Mouse (Mus musculus) urinary bladder, adult 2 months (tissue): ENCODE data around the gene Spata9. TPM values are rescaled to one million over a fixed set of nuclear protein-coding genes. Genes with fewer than 3 reads are reported as not detected.

Experiments used
- DNase-seq: peaks from one replicate; pipeline ENCODE4 v3.0.0; 2022; ENCODE audit warnings: low spot score
- polyA plus RNA-seq: library from polyadenylated mRNA; depleted of rRNA; stranded (reverse); fragments of >200 nt; gene quantifications from 2 replicates; pipeline ENCODE4 v1.2.3, GENCODE M21; 2012; rRNA removed

Spata9 gene
- polyA plus RNA-seq, 1 experiment: not detected

DNA sequence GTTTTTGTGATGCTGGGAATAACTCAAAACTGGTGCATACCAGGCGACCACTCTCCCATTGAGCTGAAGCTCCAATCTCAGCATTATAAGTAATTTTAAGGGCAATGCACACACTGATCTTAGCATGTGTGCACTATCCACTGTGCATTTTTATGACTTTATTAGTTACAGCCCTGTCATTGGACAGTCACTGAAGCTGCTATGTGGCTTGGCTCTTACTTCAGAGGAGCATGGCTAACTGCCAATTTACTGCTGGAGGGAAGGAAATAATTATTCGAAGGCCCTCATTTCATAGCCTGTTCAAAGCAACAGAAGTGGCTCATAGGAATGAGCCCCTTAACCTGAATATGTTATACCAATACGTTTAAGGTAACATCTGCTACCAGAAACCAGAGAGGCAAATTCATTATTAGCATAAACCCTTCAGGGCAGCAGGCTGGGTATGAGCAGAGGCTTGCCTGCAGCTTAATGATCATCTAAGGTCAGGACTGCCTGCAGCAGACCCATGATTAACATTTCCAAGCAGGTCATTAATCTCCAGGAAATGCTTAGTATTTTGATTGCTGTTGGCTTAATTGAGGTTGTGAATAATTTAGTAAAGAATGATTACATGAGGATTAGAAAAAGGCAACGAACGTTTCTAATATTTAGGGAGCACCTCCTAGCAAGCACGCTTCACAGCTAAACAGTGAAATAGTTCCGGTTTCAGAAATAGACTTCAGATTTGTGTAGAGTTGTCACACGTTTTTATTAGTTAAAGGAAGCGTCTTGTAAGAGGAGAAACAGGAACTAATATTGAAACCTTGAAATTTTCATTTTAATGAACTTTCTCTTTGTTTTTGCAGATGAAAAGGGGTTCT lies 25.4 kb downstream of the Spata9 start:
- no peak for DNase-seq

DNA sequence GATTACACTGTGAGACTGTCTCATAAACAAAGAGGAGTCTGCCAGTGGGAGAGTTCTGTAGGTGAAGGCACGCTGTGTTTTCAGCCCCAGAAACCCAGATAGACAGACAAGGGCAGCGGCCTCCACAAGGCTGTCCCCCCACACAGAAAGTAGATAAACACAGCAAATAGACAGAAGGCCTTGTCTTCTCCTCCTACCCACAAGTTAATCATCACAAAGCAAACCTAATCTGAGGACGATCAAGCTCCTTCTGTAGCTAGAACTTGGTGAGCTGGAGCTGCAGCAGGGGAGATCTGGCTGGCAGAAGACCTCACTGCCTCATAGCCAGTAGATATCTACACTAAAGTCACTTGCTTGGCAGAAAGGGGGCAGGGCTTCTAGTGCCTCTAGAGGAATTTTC lies 36.3 kb downstream of the Spata9 start:
- no peak for DNase-seq

DNA sequence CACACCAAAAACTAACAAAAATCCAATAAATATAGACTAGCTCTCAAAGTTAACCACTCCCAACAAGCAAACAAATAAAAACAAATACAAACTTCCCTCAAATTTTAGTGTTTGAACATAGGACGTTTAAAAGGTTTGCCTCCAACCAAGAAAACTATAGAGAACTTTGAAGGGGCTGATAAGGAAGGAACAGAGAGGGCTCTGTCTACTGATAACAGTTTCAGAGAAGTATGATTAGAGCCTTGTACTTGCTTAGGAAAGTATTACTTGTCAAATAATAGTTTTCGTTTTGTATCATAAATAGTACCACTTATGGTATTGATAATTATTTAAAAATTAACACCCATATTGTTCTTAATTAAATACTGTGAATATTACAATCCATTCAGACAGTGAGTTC lies 47.6 kb downstream of the Spata9 start:
- DNase-seq: no peak

DNA sequence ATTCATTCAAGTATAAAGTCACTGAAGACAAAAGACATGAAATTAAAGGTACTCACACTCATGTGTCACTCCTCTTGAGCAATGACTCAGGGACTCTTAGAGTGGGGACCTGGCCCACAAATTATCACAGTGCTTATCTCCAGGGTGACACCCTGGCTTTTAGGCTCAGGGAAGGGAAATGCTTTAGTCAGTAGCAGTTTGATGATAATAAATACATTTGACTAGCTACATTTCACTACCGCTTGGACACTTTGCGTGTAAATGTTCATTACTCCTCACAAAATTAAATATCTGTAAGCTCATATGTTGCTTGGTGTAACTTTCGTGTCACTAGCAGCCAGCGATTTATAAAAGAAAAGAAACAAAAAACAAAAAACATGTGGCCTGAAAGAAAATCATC lies 50.5 kb downstream of the Spata9 start:
- DNase-seq: no peak

DNA sequence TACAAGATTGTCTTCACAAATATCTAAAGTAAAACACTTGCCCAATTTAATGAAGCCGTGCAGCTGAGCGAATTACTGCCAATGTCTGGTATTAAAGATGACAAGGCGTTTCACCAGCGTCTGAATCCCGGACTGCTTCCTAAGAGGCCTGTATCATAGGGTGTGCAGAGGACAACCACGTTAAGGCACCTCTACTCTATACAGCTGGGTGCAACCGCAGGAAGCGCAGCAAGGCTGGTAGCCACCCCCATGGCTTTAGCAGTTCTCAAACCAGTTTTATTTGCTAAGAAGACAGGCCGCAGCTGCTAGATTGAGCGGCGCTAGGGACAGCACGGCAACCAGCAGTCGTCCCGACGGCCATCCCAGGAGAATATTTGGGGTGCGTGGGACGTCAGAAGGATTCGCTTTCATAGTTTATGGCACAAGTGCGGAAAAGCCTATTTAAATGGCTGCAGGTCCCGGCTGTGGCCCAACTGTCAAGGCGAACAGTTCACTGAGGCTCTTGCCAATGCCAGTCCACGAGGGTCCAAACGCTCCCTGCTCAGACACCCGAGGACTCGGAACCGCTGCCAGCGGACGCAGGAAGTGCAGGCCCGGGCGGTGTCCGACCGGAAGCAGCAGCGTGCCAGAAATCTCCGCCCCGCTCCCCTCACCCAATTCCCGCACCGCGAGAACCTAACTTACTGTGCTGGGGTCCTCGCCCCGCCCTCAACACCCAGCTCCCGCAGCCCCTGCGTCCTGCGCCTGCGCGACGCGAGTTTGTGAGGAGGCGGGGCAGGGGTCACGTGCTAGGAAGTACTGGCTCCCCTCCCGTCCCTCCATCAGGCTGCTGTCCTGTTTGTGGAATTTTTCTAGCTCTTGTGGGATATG lies 51.3 kb downstream of the Spata9 start, which contains the start of gene Rfesd:
Gene Rfesd, minus strand, starts transcription at position 746 of the 870 bp plus-strand sequence.
- peak; percentile 88 for DNase-seq

DNA sequence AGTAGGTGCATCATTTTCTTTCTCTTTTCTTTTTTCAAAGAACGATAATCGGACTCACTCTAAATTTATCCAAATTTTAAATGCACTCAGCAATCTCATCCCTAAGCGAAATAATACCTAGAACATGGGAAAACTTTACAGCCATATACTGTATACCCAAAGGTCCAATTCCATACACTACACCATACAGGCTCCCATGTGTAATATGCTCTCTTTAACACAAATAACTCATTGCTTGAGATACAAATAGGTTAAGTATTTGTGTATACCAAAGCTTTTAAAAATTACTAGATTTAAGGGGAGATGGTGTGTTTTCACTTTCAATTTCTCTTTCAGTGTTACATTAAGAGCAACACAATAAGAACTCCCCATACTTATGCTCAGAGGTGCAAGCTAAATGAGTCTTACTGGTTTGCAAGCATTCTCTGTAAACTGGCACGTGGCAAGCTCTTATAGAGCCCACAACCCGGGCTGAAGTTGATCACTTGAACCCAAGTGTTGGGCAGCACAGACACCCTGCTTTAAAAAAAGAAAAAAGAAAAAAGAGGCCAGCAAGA lies 52.0 kb downstream of the Spata9 start:
- DNase-seq: no peak

DNA sequence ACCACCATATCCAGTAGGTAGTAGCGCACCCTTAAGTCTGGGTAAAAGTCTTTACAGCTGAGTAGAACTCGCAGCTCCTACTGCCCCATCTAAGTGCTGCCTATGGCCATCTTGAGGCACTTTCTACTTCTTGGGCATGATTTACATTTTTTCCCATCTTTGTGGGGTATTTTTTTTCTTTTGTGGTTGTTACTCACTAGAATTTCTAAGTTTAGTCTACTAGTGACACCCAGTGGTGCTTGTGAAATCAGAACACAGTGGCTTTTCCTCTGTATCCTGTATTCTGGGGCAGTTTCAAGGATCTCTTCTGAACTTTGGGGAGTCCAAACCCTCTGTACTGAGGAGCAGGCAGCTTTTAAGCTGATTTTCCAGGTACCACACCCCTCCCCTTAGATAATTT lies 54.8 kb downstream of the Spata9 start:
- no peak for DNase-seq

DNA sequence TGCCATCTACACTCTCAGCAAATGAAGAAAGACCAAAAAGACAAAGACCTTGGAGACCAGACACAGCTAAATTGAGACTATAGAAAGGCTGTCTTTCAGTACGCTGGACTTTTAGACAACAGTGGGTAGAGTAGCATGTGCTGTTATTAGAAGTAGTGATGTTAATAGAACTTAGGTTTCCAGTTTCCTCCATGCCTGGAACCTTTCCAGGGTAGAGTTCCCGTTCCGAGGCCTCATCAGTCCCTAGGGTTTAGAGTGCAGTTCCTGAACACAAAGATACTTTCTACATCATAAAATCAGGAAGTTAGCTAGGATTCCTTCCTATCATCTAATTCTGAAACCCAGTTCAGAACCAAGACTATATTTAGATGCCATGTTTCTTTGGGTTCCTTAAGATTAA lies 57.6 kb downstream of the Spata9 start:
- DNase-seq: no peak

DNA sequence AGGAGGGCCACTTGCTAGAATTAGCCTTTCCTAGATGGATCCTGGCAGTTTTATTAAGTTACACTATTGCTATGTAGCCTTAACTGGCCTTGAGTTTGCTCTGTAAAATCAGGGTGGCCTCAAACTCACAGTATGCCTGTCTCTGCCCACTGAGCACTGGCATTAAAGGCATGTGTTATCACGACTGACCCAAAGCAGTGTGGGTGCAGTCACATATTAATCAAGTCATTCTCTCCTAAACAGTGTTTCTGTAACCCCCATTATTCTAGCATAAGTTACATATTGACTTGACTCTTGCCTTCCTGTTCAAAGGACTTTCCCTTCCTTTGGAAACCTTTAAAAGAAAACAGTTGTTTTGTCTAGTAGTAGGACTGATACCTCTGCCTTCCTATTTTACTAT lies 75.5 kb downstream of the Spata9 start:
- no peak for DNase-seq

DNA sequence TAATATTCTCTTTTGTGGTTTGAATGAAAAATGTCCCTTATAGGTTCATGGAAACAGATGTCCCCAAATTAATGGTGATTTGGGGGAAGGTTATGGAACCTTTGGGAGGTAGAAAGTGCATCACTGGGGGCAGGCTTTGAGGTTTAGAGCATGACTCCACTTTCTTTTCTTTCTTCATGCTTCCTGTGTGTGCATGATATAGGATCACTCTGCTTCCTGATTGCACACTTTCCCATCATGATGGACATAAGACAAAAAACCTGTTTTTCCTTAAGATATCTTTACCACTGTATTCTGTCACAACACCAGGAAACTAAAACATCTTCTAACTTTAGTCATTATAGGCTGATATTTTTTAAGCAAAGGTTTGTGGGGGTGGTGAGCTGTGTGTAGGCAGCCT lies 78.0 kb downstream of the Spata9 start:
- no peak for DNase-seq

Other genes starting within 250 kb of the Spata9 start
- gene Glrx, start 127.3 kb upstream of the Spata9 start, polyA plus RNA-seq: 64.4 and 65.9 TPM in 2 replicates
- gene Rhobtb3, start 23.2 kb upstream of the Spata9 start, polyA plus RNA-seq: 10.1 and 11.6 TPM in 2 replicates
- 16.4 and 17.5 TPM in 2 replicates for gene Rfesd, start 51.6 kb downstream of the Spata9 start, polyA plus RNA-seq
- not detected in 2 replicates for gene Gpr150, start 89.8 kb downstream of the Spata9 start, polyA plus RNA-seq
- gene Arsk, start 131.5 kb downstream of the Spata9 start, polyA plus RNA-seq: 9.1 and 11.1 TPM in 2 replicates
- 10.4 and 11.6 TPM in 2 replicates for gene Ttc37, start 131.6 kb downstream of the Spata9 start, polyA plus RNA-seq